Mouse (Mus musculus): ENCODE measurements around the gene Pdcd1lg2. TPM values are rescaled to one million over a fixed set of nuclear protein-coding genes. Genes with fewer than 3 reads are reported as not detected.

Pdcd1lg2 gene
- total and polyA plus RNA-seq, 2 experiments, result 0.11 to 0.18 TPM

DNA sequence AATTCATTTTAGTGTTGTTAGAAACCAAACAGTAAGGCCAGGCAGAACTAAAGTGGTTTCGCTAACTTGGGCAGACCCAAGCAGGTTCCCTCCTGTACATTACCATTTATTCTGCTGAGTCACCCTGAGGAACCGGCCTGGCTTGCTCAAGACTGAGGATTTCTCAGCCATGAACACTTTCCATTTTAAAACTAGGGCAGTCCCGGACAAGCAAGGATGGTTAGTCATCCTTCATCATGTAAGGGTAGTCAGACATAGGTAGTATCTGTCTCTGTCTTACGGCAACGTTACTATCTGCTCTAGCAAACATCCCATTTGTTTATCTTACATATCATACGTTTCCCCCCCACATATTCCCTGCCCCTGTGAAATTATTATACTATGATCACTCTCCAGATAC, 25.7 kb upstream of the Pdcd1lg2 start:
- Histone ChIP-seq H3K36me3 (ENCODE audit: control insufficient read depth, insufficient read depth, low read length) (no peaks in the 10 kb centered on the region), H3K27me3 (ENCODE audit: control insufficient read depth, insufficient read depth, low read length) (no peaks in the 10 kb centered on the region), H3K9ac (ENCODE audit: low read depth, low read length) (no peak overlapping the region), H3K4me1 (ENCODE audit: control insufficient read depth, insufficient read depth, low read length) (no peaks in the 10 kb centered on the region), H3K79me2 (ENCODE audit: control insufficient read depth, insufficient read depth, low read length) (no peaks in the 10 kb centered on the region), H3K4me3 (ENCODE audit: insufficient read depth, low read depth, low read length) (no peak overlapping the region), H3K27ac (replicated peaks; ENCODE audit: insufficient read depth, low read depth, low read length) (no peak overlapping the region)
- TF ChIP-seq CTCF (IDR thresholded peaks at IDR 0.05; ENCODE audit: low read depth, low read length) (no peak), POLR2A (IDR thresholded peaks at IDR 0.05; ENCODE audit: extremely low read depth, insufficient read depth, low read length) (no peak)
- WGBS, result 84% methylated on average over 6 of the region's 6 CpGs
- no peak for DNase-seq (ENCODE audit: extremely low read depth, low read depth, low spot score)

DNA sequence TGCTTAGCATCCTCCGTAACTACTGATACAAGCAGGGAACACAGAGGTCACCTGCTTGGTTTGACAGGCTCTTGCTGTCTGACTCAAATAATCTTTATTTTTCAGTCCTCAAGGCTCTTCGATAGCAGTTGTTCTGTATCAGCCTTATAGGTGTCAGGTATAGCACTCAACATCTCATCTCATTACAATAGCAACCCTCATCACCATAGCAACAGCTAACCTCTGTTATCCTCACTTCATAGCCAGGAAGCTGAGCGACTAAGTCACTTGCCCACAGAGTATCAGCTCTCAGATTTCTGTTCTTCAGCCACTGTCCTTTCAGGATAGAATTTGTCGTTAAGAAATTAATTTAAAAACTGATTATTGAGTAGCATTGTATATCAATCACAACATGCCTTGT, 24.9 kb upstream of the Pdcd1lg2 start:
- Histone ChIP-seq H3K27ac (replicated peaks; ENCODE audit: insufficient read depth, low read depth, low read length) (no peak overlapping the region), H3K4me3 (ENCODE audit: insufficient read depth, low read depth, low read length) (no peak overlapping the region), H3K36me3 (ENCODE audit: control insufficient read depth, insufficient read depth, low read length) (no peaks in the 10 kb centered on the region), H3K79me2 (ENCODE audit: control insufficient read depth, insufficient read depth, low read length) (no peaks in the 10 kb centered on the region), H3K4me1 (ENCODE audit: control insufficient read depth, insufficient read depth, low read length) (no peaks in the 10 kb centered on the region), H3K27me3 (ENCODE audit: control insufficient read depth, insufficient read depth, low read length) (no peaks in the 10 kb centered on the region), H3K9ac (ENCODE audit: low read depth, low read length) (no peak overlapping the region)
- no peak for DNase-seq (ENCODE audit: extremely low read depth, low read depth, low spot score)
- no peak for TF ChIP-seq POLR2A (IDR thresholded peaks at IDR 0.05; ENCODE audit: extremely low read depth, insufficient read depth, low read length)
- TF ChIP-seq CTCF (IDR thresholded peaks at IDR 0.05; ENCODE audit: low read depth, low read length), result no peak
- 96% methylated on average over 4 of the region's 4 CpGs for WGBS

DNA sequence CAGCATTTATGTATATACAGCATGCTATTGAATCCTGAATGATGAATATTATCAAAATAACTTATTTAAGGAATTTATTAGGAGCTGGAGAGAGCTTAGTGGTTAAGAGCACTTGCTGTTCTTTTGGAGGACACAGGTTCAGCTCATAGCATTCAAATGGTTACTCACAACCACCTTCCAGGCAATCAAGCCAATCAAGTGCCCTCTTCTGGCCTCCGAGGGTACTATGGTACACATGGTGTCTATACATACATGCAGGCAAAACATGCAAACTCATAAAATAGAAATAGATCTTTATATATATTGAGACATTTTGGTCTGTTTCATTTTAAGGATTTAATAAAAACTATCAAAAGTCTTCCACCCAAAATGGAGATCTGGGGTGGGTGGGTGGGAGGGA, 21.9 kb upstream of the Pdcd1lg2 start:
- Histone ChIP-seq H3K27ac (replicated peaks; ENCODE audit: insufficient read depth, low read depth, low read length) (no peak overlapping the region), H3K4me1 (ENCODE audit: control insufficient read depth, insufficient read depth, low read length) (no peaks in the 10 kb centered on the region), H3K9ac (ENCODE audit: low read depth, low read length) (no peak overlapping the region), H3K79me2 (ENCODE audit: control insufficient read depth, insufficient read depth, low read length) (no peaks in the 10 kb centered on the region), H3K4me3 (ENCODE audit: insufficient read depth, low read depth, low read length) (no peak overlapping the region), H3K36me3 (ENCODE audit: control insufficient read depth, insufficient read depth, low read length) (no peaks in the 10 kb centered on the region), H3K27me3 (ENCODE audit: control insufficient read depth, insufficient read depth, low read length) (no peaks in the 10 kb centered on the region)
- WGBS, result 100% methylated on average over 1 of the region's 1 CpGs
- no peak for TF ChIP-seq CTCF (IDR thresholded peaks at IDR 0.05; ENCODE audit: low read depth, low read length)
- TF ChIP-seq POLR2A (IDR thresholded peaks at IDR 0.05; ENCODE audit: extremely low read depth, insufficient read depth, low read length), result no peak
- DNase-seq (ENCODE audit: extremely low read depth, low read depth, low spot score), result no peak

DNA sequence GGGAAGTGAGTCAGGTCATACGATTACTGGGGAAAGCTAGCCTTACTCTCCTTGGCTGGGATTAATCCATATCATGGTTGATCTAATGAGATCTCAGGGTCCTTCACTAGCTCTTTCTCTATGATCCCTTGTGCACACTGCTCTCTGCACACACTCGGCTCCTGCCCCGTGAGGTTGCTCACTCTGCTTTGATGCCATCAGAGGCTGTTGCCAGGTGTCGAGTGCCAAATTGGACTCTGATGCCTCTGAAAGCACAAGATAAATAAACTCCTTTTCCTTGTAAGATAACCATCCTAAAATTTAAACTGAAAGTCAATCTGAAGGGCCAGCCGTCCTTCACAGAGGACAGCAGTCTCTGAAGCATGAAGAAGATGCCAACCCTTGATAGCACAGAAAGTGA, 20.2 kb upstream of the Pdcd1lg2 start:
- DNase-seq (ENCODE audit: extremely low read depth, low read depth, low spot score), result peak; percentile 82
- H3K27me3 ChIP-seq (ENCODE audit: control insufficient read depth, insufficient read depth, low read length), result no peaks in the 10 kb centered on the region
- H3K4me1 ChIP-seq (ENCODE audit: control insufficient read depth, insufficient read depth, low read length), result no peaks in the 10 kb centered on the region
- H3K9ac ChIP-seq (ENCODE audit: low read depth, low read length), result no peak overlapping the region
- H3K4me3 ChIP-seq (ENCODE audit: insufficient read depth, low read depth, low read length), result no peak overlapping the region
- TF ChIP-seq POLR2A (IDR thresholded peaks at IDR 0.05; ENCODE audit: extremely low read depth, insufficient read depth, low read length) (no peak), CTCF (IDR thresholded peaks at IDR 0.05; ENCODE audit: low read depth, low read length) (no peak)
- H3K79me2 ChIP-seq (ENCODE audit: control insufficient read depth, insufficient read depth, low read length), result no peaks in the 10 kb centered on the region
- H3K36me3 ChIP-seq (ENCODE audit: control insufficient read depth, insufficient read depth, low read length), result no peaks in the 10 kb centered on the region
- no peak overlapping the region for H3K27ac ChIP-seq (replicated peaks; ENCODE audit: insufficient read depth, low read depth, low read length)
- 40% methylated on average over 5 of the region's 5 CpGs for WGBS

DNA sequence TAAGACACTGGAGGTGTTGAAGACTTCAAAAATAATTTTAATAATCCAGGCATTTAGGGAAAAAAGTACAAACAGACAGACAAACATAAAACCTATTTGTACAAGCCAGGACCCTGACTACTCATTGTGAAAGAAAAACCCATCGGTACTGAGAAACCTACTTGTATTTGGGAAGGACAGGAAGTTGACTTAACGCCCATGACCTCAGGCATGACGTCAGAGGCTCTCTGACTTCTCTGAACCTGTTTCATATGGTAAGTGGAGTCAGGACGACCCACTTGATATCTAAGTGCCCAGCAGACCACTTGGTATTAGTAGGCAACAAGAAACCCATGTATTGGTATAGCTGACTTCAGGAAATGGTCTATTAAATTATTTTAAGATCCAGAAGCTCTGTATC, 19.4 kb upstream of the Pdcd1lg2 start:
- DNase-seq (ENCODE audit: extremely low read depth, low read depth, low spot score), result no peak
- Histone ChIP-seq H3K36me3 (ENCODE audit: control insufficient read depth, insufficient read depth, low read length) (no peaks in the 10 kb centered on the region), H3K27ac (replicated peaks; ENCODE audit: insufficient read depth, low read depth, low read length) (no peak overlapping the region), H3K9ac (ENCODE audit: low read depth, low read length) (no peak overlapping the region), H3K4me3 (ENCODE audit: insufficient read depth, low read depth, low read length) (no peak overlapping the region), H3K4me1 (ENCODE audit: control insufficient read depth, insufficient read depth, low read length) (peaks cover 3% of the 10 kb centered on the region; the same call in 1 of the 2 replicates), H3K27me3 (ENCODE audit: control insufficient read depth, insufficient read depth, low read length) (no peaks in the 10 kb centered on the region), H3K79me2 (ENCODE audit: control insufficient read depth, insufficient read depth, low read length) (no peaks in the 10 kb centered on the region)
- WGBS, result 66% methylated on average over 4 of the region's 4 CpGs
- TF ChIP-seq CTCF (IDR thresholded peaks at IDR 0.05; ENCODE audit: low read depth, low read length) (no peak), POLR2A (IDR thresholded peaks at IDR 0.05; ENCODE audit: extremely low read depth, insufficient read depth, low read length) (no peak)

DNA sequence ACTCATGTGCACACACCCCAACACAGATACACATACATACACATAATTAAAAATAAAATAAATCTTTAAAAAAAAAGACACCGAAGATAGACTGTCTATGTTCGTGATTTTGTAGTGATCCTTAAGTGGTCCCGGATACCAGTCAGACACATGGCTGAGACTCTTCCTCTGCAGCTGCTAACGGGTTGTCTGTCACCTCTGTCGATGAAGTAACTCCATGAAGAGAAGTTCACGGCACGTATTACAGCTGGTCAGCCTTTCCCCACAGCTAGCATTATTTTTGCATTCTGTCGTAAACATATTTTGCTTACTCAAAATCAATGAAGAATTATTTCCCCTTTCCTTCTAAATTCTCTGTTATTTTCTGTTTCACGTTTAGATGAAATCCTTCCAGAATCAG, 17.4 kb upstream of the Pdcd1lg2 start:
- no peak for TF ChIP-seq POLR2A (IDR thresholded peaks at IDR 0.05; ENCODE audit: extremely low read depth, insufficient read depth, low read length)
- no peak for TF ChIP-seq CTCF (IDR thresholded peaks at IDR 0.05; ENCODE audit: low read depth, low read length)
- Histone ChIP-seq H3K27me3 (ENCODE audit: control insufficient read depth, insufficient read depth, low read length) (no peaks in the 10 kb centered on the region), H3K27ac (replicated peaks; ENCODE audit: insufficient read depth, low read depth, low read length) (no peak overlapping the region), H3K4me1 (ENCODE audit: control insufficient read depth, insufficient read depth, low read length) (peaks cover 4% of the 10 kb centered on the region; the same call in 1 of the 2 replicates), H3K36me3 (ENCODE audit: control insufficient read depth, insufficient read depth, low read length) (no peaks in the 10 kb centered on the region), H3K9ac (ENCODE audit: low read depth, low read length) (no peak overlapping the region), H3K79me2 (ENCODE audit: control insufficient read depth, insufficient read depth, low read length) (no peaks in the 10 kb centered on the region), H3K4me3 (ENCODE audit: insufficient read depth, low read depth, low read length) (no peak overlapping the region)
- DNase-seq (ENCODE audit: extremely low read depth, low read depth, low spot score), result no peak
- WGBS, result 91% methylated on average over 9 of the region's 9 CpGs
